Mouse (Mus musculus) retina, postnatal 1 day (tissue): ENCODE measurements around the gene Galnt2.

ENCODE experiments used
- DNase-seq: peaks from one replicate; pipeline ENCODE4 v3.0.0-alpha.2; 2012

The Galnt2 gene

DNA sequence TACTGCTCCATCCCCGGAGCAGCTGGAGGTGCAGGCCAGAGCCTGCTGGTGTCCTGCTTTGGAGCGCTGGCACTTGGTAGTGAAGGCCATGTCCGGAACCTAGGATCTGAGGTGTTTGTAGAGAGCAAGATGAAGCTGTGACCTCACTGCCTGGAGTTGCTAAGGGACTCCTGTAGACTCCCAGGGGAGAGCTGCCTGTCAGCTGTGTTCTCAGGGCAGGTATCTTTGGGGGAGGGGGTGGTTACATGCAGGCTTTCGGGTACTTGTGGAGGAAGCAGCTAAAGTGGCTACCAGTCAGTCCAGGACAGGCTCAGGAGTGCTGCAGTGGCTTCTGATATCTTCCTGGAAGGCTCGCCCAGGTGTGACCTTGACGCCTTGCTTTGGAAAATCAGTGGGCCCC is 8.2 kb downstream of the Galnt2 start:
- no peak for DNase-seq

DNA sequence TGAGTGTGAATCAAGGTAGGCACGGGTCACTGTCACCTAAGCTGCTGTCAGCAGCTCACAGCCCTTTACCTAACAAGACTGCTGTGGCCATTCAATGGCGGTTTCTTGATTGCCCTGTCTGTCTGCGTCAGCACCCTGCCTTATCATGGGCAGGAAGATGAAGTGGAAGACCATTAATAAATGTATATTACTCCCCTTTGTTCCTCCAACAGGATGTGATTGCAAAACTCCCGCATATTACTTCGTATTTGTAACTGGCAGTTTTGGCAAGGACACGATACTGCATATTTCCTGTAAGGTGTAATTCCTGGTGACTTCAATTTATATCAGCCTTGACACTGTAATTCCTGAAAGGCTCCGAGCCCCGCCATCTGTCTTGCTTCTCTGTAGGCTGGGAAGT is 9.7 kb downstream of the Galnt2 start:
- no peak for DNase-seq

DNA sequence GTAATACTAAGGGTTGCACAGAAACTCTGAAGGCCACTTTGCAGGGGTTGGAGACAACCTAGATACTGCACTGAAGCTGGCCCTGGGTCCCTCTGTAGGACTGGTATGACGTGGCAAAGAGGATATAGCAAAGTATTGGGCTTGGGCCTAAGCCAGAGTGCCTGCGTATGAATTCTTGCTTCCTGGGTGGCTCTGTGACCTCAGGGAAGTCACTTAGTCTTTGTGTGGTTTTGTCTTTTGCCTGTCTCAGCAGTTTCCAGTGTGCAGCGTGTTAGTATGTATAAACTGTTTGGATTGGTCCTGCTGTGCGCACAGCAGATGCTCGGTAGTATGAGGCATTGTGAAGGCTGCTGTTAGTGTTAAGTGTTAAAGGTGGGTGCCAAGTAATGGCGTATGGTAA is 11.0 kb downstream of the Galnt2 start:
- DNase-seq = no peak

DNA sequence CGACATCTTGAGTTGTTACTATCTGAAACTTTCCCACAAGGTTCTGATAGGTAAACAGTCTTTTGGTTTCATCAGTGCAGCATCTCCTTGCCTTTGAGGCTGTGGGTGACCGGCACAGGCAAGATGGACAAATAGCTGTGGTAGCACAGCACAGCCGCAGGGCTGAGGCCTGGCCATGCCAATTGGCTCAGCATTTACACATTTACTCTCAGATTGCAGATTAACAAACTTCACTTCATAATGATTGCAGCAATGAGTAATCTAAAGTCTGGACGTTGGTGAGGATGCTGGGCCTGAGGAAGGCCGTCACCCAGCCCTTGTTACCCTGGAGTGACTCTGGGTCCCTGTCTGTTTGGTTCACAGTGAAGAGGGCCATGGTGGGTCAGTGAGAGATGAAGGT is 11.7 kb downstream of the Galnt2 start:
- DNase-seq = no peak

DNA sequence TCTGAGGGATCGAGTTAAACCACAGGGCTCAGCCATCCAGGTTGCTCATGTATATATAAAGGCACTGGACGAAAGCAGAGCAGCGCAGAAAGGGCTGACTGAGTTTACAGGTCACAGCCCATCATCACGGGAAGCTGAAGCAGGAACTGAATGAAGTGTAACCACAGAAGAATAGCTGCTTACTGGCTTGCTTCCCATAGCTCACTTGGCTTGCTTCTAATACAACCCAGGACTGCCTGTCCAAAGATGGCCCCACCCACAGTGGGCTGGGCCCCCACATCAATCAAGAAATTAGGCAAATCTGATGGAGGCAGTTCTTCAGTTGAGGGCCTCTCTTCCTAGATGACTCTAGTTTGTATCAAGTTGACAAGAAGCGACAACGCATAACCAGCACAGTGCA is 16.4 kb downstream of the Galnt2 start:
- no peak for DNase-seq

DNA sequence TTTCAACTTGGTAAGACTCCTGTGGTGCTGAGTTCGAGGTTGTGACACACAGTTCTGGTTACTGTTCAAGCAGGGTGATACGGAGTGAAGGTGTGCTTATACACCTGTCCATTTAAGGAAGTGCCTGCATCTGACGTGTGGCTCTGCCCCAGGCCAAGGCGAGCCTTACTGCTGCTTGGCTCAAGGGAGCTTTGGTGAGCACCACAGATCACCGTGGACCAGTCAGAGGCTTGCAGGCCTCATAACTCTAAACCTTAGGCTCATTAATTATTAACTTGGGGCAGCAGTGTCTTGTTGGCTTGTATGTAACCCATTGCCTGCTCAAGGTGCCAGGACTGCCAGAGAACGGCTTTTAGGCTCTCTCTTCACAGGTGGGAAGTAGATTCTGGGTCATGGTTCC is 17.5 kb downstream of the Galnt2 start:
- DNase-seq = no peak

DNA sequence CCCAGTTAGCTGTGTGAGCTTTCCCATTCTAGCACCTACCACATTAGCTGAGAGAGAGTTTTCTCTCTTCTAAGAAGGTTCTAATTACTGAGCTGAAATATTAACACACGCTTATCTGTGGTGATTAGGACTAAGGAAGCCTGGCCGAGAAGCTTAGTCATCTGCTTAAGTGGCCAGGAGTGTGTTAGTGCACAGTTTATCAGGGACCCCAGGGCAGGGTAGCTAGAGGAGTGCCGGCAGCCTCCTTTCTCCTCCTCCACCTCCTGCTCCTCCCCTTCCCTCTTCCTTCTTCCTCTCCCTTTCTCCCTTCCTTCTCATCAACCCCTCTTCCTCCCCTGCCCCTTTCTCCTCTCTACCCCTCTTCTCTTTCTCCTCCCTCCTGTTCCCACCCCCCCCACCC is 19.1 kb downstream of the Galnt2 start:
- DNase-seq = peak; percentile 44

DNA sequence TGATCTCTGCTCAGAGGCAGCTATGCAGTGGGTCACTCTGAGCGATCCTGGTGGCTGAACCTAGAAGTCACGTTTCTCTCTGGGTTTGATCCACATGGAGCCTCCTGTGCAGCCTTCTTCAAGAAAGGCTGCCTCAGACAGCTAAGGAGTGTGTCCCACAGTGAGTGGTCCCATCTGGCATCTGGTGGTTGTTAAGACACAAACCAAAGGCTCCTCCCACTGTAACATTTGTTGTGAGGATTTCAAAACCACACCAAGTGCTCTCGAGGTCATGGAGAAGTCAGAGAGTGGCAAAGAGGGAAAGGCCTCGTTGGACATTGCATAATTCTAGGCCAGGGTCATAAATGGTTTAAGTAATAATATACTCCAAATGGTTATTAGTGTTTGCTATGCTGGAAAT is 19.6 kb downstream of the Galnt2 start:
- no peak for DNase-seq

DNA sequence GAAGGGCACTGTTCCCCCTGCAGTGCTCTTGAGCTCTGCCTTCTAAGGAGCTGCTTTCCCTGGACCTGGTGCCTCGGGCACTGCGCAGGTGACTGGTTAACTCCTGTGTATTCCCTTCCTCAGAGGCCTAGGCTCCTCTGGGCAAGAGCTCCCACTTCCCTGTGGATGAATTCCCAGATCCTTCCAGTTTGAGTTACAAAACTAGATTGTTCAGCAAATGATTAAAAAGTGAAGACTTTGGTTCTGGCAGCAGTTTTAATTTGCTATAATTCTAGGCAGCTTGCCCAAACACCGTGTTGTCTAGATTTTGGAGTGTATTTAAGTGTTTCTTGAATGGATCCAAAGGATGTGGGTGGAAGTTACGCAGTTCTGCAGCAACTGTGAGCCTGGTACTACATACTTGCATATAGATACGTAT is 21.4 kb downstream of the Galnt2 start:
- DNase-seq = no peak

DNA sequence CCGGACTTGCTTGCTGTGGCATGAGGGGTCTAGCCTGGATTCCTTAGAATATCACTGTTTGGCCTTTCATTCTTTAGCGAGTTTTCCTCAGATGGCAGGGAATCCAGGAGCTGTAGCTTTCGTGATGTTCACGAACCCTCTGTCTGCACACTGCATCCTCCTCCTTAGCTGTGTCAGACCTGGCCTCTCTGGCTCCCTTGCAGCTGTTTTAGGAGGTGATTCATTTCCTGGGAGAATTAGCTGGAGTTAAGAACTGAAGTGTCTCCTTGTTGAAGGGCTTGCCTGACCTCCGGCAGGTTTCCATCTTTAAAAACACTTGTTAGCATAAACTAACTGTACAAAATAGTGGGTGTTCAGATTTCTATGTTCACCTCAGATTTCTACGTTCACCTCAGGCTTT is 22.7 kb downstream of the Galnt2 start:
- no peak for DNase-seq

DNA sequence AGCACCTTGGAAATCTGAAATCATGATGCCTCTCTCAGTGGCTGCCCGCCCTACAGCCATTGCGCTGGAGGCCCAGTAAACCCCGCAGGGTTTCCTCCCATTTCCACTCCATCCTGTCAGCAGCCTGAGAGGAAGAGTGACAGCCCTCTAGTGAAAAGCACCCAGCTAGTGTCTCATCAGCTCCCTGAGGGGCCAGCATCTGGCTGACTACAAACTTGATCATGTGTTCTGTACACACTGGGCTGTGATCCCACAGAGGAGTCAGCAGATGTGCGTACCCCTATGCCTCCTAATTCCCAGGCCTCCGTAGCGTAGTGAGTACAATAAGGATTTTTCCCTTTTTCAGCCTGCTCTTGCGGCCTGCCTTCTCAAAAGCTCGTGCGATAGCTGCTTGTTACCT is 25.6 kb downstream of the Galnt2 start:
- DNase-seq = no peak

DNA sequence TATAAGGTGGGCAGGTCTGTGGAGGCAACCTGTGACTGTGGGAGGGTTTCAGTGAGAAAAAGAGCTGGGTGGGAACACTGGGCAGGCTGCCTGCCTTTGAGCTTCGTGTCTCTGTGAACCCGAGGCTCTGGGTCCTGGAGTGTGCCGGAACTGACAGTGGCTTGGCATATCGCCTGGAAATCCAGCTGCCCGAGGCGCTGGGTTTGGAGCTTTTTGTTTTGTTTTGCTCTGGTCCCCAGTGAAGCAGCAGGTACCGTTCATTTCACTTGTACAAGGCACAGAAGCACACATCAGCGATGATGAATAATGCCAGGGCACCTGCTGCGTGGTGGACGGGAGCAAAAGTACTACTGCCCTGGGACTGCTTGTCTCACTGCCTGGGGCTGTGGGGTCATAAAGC is 26.2 kb downstream of the Galnt2 start:
- peak; percentile 60 for DNase-seq

DNA sequence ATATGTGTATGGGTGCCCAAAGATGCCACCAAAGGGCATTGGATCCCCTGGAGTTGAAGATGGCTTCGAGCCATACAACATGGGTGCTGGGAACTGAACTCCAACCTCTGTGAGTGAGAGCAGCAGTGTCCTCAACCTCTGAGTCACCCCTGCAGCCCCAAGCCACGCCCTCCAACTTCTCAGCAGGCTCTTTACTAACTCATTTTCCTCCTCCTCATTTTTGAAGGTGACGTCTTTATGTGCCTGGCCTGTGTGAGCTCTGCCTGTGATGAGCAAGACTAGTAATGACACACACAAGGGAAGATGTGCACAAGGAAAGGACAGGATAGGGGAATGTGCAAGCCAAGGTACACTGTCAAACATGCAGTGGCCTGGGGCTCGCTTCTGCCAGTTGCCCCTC is 28.0 kb downstream of the Galnt2 start:
- no peak for DNase-seq

DNA sequence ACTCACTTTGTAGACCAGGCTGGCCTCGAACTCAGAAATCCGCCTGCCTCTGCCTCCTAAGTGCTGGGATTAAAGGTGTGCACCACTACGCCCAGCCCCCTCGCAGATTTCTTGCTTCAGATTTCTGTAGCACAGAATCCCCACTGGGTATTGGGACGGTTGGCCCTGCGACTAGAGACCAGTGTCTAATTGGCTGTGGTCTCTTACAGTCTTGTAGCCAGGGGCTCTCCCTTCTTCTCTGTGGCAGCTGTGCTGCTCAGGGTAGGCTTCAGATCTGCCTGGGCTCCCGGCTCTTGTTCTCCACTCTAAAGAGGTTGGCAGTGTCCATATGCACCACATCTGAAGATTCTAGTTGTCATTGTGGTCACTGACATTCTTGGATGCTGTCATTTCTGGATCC is 28.7 kb downstream of the Galnt2 start:
- no peak for DNase-seq

DNA sequence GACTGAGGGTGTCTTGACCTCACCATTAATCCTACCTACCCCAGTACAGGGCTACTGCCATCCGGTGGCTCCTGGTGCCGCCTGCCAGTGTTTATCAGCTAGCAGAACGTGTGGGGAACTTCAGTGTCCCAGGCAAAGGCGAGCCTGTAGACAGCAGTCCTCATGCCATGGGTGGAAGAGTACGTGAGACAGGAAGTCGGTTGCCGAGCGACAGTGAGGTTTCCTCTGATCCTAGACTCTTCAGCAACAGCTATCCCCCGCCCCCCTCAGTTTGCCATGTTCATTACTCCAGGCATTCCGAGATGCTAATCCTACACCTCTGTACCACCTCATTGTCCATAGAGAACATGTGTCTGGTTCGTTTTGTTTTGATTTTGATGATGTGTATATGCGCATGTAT is 29.2 kb downstream of the Galnt2 start:
- DNase-seq = no peak

DNA sequence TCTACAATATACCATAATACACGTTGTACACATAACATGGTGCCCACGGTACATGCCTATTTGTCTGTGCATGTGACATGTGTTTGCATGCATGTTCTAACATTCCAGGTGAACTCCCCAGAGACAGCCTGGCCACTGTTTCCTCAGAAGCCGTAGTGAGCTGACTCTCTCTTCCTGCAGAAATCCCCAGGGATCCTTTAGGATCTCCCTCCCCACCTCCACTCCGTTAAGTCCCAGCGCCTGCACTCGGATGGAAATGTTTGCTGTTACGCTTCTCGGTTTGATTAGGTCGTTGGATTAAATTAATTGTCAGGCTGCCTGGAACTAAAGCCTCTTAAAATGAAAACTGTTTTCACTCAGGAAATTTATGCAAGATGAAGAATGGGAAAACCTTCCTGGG is 31.9 kb downstream of the Galnt2 start:
- DNase-seq = no peak

DNA sequence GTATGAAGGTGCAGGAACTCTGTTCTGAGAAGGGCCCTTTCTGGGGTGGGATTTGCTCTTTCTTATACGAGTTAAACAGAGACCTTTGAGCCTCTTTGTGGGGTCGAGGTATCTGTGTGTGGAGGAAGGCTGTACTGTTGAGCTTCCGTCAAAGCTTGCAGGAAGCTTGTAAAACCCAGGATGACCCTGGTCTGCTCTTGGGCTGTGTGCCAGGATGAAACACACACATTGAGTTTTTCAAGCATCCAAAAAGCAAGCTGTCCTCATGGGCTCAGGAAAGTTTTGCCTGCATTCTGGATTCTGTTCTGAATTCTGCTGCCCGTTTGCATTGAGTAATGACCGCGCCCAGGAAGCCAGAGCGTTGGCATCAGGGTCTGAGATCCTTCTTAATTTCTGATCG is 32.8 kb downstream of the Galnt2 start:
- DNase-seq = no peak

DNA sequence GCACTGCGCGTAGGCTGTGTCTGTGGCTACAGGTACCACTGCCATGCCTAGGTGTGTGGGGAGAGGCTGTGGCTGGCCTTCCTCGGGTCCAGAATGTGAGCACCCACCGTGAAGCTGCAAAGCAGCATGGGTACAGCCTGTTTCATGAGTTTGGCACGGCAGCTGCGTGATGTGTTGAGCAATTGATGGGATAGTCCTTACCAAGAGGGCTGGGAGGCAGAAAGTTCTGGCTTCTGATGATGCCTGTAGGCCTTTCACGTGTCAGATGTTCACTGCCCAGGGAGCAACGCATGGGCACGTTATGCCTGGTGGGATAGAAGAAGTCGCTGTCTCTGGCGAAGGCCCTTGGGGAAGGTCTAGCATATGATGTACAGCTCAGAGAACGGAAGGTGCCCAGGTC is 33.5 kb downstream of the Galnt2 start:
- DNase-seq = no peak

DNA sequence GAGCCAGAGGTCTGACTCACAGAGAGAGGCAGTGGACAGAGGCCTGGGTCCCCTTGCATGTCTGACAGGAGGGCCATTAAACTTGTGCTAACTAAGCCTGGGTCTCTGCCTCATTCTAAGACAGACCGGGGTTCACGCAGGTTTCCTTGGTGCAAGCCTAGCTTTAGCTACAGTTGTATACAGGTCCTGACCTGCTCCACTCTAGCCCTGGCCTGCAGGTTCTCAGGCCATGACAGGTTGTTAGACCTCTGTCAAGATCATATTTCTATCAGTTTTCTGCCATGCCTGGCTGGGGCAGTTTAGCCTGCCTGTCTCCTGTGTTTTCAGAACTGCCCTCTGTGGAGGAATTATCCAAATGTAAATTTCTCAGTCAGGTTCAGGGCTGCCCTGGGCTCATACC is 33.9 kb downstream of the Galnt2 start:
- no peak for DNase-seq

DNA sequence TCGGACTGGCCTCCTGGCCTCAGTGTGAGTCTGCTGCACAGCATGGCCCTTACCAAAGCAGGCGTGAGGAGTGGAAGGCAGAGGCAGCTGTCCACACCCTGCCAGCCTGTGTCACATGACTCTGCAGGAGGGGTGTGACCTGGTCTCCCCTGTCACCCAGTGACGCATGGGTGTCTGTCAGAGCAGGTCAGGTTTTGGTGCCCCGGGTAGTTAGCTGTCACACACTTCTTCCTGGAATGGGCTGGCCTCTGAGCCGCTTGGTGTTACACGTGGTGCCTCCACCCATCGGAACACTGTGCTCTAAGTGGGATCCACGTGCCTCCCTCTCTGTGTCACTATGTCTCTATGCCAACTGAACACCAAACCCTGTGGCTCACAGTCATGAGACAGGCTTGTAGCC is 34.6 kb downstream of the Galnt2 start:
- DNase-seq = no peak

DNA sequence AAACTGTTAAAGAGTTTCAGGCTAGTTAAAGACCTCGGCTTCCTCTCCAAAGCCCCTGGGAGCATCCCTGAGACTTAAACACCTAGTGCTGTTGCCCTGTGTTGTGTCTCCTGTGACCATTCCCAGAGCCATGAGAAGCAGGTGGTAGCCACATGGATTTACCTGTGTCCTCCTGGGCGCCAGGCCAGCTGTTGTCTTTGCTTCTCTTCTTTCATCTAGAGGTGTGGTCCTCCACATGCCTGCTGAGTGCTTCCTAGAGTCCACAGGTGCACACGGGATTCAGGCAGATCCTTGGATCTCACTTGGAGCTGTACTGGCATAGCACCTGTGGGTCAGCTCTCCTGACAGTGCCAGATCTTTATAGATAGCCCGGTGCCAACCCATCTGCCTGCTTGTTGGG is 36.0 kb downstream of the Galnt2 start:
- DNase-seq = no peak

DNA sequence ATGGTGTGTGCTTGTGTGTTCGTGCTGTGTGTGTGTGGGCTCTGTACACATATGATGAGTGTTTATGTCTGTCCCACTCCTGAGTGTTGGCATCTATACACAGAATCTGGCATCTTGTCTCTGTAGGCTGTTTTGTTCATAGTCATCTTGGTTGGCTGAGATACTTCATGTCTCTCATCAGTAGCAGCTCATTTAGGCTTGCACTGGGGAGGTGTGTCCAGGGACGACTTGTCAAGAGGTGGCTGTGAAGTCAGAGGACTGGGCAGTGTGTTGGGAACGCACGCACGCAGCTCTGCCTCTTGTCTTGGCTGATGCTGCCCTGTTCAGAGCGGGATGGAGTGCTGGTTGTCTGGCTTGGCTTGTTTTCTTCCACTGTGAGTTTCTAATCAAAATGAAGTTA is 39.3 kb downstream of the Galnt2 start:
- DNase-seq = no peak

DNA sequence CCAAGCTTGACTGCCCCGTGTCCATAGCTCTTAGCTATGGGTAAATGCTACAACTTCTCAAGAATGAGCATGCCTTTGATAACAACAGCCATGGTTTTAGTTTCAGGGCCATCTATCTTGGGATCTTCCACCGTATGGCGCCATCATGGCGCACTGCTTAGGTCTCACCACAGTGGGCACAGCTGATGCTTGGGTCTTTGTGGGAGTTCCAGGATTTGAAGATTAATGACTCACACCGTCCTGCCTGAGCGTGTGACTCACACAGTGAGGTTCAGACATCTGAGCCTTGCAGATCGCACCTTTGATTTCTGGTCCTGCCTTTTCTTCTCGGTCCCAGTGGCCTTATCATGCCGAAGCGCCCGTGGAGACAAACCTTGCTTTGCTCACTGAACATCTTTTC is 39.7 kb downstream of the Galnt2 start:
- DNase-seq = no peak

DNA sequence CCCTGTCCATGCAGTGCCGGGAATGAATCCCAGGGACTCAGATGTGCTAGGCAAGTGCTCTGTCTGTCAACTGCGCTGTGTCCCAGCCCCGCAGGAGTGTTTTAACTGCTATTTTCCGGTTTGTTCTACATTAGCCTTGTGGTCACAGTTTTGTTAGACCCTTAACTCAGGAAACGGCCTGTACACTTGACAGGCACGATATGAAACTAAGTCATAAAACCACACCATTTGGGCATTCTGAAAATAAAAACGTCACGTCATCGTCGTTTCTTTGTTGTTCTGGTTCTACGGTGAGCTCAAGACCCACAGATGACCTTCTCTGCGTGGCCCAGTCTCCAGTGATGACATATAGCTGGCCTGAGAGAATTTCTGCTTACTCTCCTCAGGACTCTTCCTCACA is 40.3 kb downstream of the Galnt2 start:
- no peak for DNase-seq

DNA sequence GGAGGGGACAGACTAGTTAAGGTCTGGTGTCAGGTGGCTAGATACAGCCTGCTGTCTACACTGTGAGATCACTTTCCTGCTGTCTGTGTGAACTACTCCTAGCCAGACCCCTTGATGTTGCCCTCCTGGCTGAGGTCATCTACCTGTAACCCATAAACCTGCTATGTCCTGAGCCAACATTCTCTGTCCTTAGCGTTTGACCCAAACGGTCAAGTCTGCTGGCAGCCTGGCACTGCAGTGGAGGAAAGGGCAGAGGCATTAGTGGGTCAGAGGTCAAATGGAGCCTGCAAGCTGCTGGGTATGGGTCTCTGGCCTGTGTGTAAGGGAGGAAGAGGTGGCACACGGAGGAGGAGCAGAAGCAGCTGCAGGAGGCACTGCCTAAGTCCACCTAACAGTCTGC is 41.6 kb downstream of the Galnt2 start:
- DNase-seq = no peak

DNA sequence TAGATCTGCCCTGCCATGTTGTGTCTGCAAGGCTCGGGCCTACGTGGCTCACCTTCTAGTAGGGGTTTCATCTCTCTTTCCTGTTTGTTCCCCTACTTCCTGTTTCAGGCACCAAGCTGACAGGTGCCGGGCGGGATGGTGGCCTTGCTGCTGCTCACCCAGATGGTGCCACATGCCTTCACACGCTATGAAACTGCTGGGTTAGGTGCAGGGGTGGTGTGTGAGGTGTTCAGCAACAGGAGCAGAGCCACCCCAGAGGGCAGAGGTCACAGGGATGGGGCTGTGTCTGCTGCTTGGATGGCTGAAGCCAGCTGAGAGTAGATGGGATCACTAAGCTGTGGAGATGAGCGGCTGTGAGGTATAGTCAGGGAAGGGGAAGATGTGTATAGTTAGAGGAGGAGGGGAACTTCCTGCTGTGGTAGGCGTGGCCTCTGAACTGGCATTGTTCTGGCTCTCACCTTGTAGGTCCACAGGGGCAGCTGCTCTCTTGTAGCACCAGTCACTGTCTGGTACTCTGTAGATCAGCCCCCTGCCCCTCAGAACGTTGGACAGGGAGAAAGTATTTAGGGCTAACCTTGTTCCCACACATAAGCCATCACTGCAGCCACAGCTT is 42.5 kb downstream of the Galnt2 start:
- no peak for DNase-seq
